Mouse (Mus musculus) liver, embryonic 14.5 days (tissue): Measurements from ENCODE around the gene Map4k1. TPM values are rescaled to one million over a fixed set of nuclear protein-coding genes. Genes with fewer than 3 reads are reported as not detected.

Experiments
- ATAC-seq: fragments of 200-750 bp; cut with Nextera tagmentation; 2 replicates; pipeline ENCODE4 v1.8.0; 2017; ENCODE audit warnings: moderate number of reproducible peaks, mild to moderate bottlenecking, moderate library complexity; ENCODE audit not compliant: insufficient read depth
- DNase-seq, 3 experiments: peaks; one replicate each; pipeline ENCODE4 v3.0.0-alpha.2; 2012 to 2013; ENCODE audit warnings: low read depth in 3 of 3, low spot score in 3 of 3
- H3K27ac ChIP-seq: fragments of 300-500 bp; sonication (generic); 2 replicates; pipeline ENCODE4 v1.5.1; 2014; ENCODE audit warnings: moderate library complexity, mild to moderate bottlenecking, control low read depth, inconsistent platforms
- H3K27me3 ChIP-seq: fragments of 300-500 bp; sonication (generic); 2 replicates; pipeline ENCODE4 v1.6.1; 2014; ENCODE audit warnings: mild to moderate bottlenecking, low read length, moderate library complexity; ENCODE audit not compliant: control insufficient read depth, insufficient read depth
- H3K36me3 ChIP-seq: fragments of 300-500 bp; sonication (generic); replicated peaks from 2 replicates; pipeline ENCODE4 v1.6.1; 2014; ENCODE audit warnings: low read depth; ENCODE audit not compliant: control insufficient read depth, insufficient read depth
- H3K4me1 ChIP-seq, 2 experiments: fragments of 200-500 bp in 1 of 2; fragments of 300-500 bp in 1 of 2; sonication (generic) in 1 of 2; replicated peaks; 2 replicates each; pipeline ENCODE4 v1.6.1; 2012 to 2014; ENCODE audit warnings: antibody characterized with exemption in 1 of 2, inconsistent platforms in 1 of 2, low read length in 1 of 2; ENCODE audit not compliant: control insufficient read depth in 2 of 2, insufficient read depth in 2 of 2
- H3K4me2 ChIP-seq: fragments of 300-500 bp; sonication (generic); 2 replicates; pipeline ENCODE4 v1.6.1; 2014; ENCODE audit warnings: low read depth, mild to moderate bottlenecking, control low read depth, moderate library complexity
- H3K4me3 ChIP-seq, 2 experiments: fragments of 200-500 bp in 1 of 2; fragments of 300-500 bp in 1 of 2; sonication (generic) in 1 of 2; 2 replicates each; pipeline ENCODE4 v1.5.1; 2012 to 2014; ENCODE audit warnings: low read depth in 2 of 2, low read length in 2 of 2, mild to moderate bottlenecking in 2 of 2, control low read depth in 1 of 2, inconsistent platforms in 1 of 2, moderate library complexity in 1 of 2; ENCODE audit not compliant: insufficient read depth in 1 of 2
- H3K9ac ChIP-seq: fragments of 300-500 bp; sonication (generic); replicated peaks from 2 replicates; pipeline ENCODE4 v1.6.1; 2014; ENCODE audit warnings: mild to moderate bottlenecking, control low read depth, moderate library complexity
- H3K9me3 ChIP-seq: fragments of 300-500 bp; sonication (generic); 2 replicates; pipeline ENCODE4 v1.6.1; 2016; ENCODE audit warnings: low read length, mixed read lengths; ENCODE audit not compliant: control insufficient read depth
- CTCF ChIP-seq: IDR thresholded peaks from 2 replicates; pipeline ENCODE4 v1.5.1; 2016; ENCODE audit warnings: antibody characterized with exemption, low read depth, control low read depth
- EP300 ChIP-seq: IDR thresholded peaks from 2 replicates; pipeline ENCODE4 v1.6.1; 2016; ENCODE audit warnings: antibody characterized with exemption, low read depth
- WGBS: fragments of 180-500 bp; shearing (Covaris S2); extraction: QIAGEN DNeasy Blood & Tissue Kit; methylation state at CpG from one replicate; pipeline ENCODE4 v1.1.7; 2014; ENCODE audit not compliant: insufficient replicate concordance; 5-methylcytosine and 5-hydroxymethylcytosine counted together
- polyA plus RNA-seq, 2 experiments: library from polyadenylated mRNA; depleted of rRNA in 1 of 2; stranded (reverse) in 1 of 2; unstranded in 1 of 2; fragments of >200 nt; fragmentation: Nextera tagmentation in 1 of 2; extraction: Ambion mirVana in 1 of 2; gene quantifications; 2 replicates each; pipeline versions ENCODE4 v1.2.1 to v1.2.3; 2012 to 2014

Gene Map4k1
- polyA plus RNA-seq, 2 experiments = 16.7 to 24.9 TPM

- ATAC-seq (no peak), DNase-seq (no peak)
- Histone ChIP-seq H3K4me1 (peaks cover 16 to 22% of the 10 kb centered on the region in 2 experiments), H3K27ac (no peak overlapping the region), H3K4me3 (no peak overlapping the region), H3K36me3 (no peaks in the 10 kb centered on the region), H3K4me2 (no peak overlapping the region), H3K9me3 (no peaks in the 10 kb centered on the region), H3K9ac (no peak overlapping the region), H3K27me3 (no peaks in the 10 kb centered on the region)
- WGBS = 55% methylated on average over 7 of the region's 7 CpGs
- no peak for TF ChIP-seq EP300
- no peak for TF ChIP-seq CTCF
Measured at GRCm38 (mm10) chr7:28985207-28985606, 3.4 kb downstream of the Map4k1 start.

DNA sequence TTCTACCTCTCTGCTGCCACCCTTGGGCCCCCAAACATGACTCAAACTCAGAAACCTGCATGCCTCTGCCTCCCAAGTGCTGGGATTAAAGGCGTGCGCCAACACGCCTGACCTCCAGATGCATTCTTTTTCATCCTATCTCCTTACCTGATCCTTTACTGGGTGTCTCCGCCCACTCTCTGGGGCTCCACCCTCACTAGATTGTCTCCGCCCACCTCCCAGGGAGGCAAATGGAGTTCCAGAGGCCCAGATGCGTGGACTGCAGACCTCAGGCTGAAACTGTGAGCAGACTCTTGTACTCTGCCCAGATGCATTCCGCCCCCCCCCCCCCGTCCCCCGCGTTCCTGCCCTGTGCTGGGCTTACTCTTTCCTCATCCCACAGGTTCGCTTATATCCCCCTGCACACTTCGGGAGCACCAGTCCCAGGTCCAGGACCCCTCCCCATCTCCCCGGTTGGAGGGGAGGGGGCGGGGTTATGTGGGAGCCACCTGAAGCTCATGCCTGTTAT, 9.0 kb downstream of the Map4k1 start:
- no peak for DNase-seq
- Histone ChIP-seq H3K9ac (no peak overlapping the region), H3K27ac (no peak overlapping the region), H3K4me1 (no peaks in the 10 kb centered on the region), H3K9me3 (no peaks in the 10 kb centered on the region), H3K27me3 (no peaks in the 10 kb centered on the region), H3K4me2 (no peak overlapping the region), H3K36me3 (no peaks in the 10 kb centered on the region), H3K4me3 (no peak overlapping the region)
- peak; percentile 37; the same call in 1 of the 2 replicates for ATAC-seq
- TF ChIP-seq CTCF (no peak), EP300 (no peak)
- WGBS = 60% methylated on average over 14 of the region's 14 CpGs

GRCm38 (mm10) chr7:28991616-28992015, 9.8 kb downstream of the Map4k1 start:
- TF ChIP-seq EP300 (no peak), CTCF (peak; percentile 76)
- Histone ChIP-seq H3K4me2 (no peak overlapping the region), H3K36me3 (no peaks in the 10 kb centered on the region), H3K9me3 (no peaks in the 10 kb centered on the region), H3K4me3 (no peak overlapping the region), H3K27me3 (no peaks in the 10 kb centered on the region), H3K27ac (no peak overlapping the region), H3K4me1 (no peaks in the 10 kb centered on the region), H3K9ac (no peak overlapping the region)
- 73% methylated on average over 5 of the region's 5 CpGs for WGBS
- ATAC-seq (no peak), DNase-seq (no peak)

DNA sequence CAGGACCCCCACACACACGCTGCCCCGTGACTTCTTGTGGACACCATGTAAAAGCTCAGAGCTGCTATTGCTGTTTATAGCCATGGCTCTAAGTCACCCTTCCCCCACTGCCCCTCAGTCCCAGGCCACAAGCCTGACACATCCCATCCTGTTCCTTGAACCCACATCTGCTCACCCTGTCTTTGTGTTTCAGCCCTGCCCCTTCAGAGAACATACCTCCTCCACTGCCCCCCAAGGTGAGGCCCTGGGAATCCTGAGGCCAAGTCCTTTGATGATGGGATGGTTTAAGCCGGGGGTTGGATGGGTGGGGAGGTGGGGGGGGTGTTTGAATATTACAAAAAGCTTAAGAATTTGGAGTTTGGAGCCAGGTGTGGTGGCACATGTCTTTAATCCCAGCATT, 11.1 kb downstream of the Map4k1 start:
- ATAC-seq = no peak
- 79% methylated on average over 3 of the region's 3 CpGs for WGBS
- H3K4me2 ChIP-seq = no peak overlapping the region
- no peaks in the 10 kb centered on the region for H3K4me1 ChIP-seq
- TF ChIP-seq EP300 = no peak
- no peak for TF ChIP-seq CTCF
- no peak overlapping the region; the same call in 1 of the 2 replicates for H3K9ac ChIP-seq
- no peaks in the 10 kb centered on the region for H3K9me3 ChIP-seq
- H3K4me3 ChIP-seq = no peak overlapping the region
- no peaks in the 10 kb centered on the region for H3K36me3 ChIP-seq
- H3K27me3 ChIP-seq = no peaks in the 10 kb centered on the region
- no peak for DNase-seq
- H3K27ac ChIP-seq = no peak overlapping the region

DNA sequence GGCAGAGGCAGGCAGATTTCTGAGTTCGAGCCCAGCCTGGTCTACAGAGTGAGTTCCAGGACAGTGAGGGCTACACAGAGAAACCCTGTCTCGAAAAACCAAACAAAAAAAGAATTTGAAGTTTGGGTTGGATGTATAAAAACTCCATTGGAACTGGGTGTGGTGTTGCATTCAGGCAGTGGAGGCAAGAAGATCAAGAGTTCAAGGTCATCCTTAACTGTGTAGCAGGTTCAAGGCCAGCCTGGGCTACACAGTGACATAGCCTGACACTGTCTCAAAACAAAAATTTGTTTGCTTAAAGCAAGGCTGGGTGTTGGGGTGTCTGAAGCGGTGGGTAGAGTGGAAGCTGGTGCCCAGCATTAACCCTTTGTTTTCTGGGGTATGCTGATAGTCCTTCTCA, 11.6 kb downstream of the Map4k1 start:
- Histone ChIP-seq H3K4me3 (no peak overlapping the region), H3K27ac (no peak overlapping the region), H3K36me3 (no peaks in the 10 kb centered on the region), H3K27me3 (no peaks in the 10 kb centered on the region), H3K4me1 (no peaks in the 10 kb centered on the region), H3K4me2 (no peak overlapping the region), H3K9me3 (no peaks in the 10 kb centered on the region), H3K9ac (no peak overlapping the region)
- 67% methylated on average over 3 of the region's 3 CpGs for WGBS
- no peak for DNase-seq
- TF ChIP-seq CTCF = no peak
- no peak for TF ChIP-seq EP300
- ATAC-seq = no peak
